Mouse (Mus musculus): Measurements from ENCODE around the gene Elf4. TPM values are rescaled to one million over a fixed set of nuclear protein-coding genes. Genes with fewer than 3 reads are reported as not detected.
"Not testable (repeated sequence)": the region's sequence is repeated elsewhere in the genome, so short reads cannot be mapped to it uniquely, and the experiment has no call there.

The Elf4 gene
- polyA plus RNA-seq, 1 experiment = 7.0 TPM

- no peak for TF ChIP-seq TCF12 (IDR thresholded peaks at IDR 0.05; ENCODE audit: insufficient read depth, poor library complexity, severe bottlenecking)
- TF ChIP-seq SRF (IDR thresholded peaks at IDR 0.05; ENCODE audit: control insufficient read depth, insufficient read length, low read depth) = no peak
- TF ChIP-seq USF1 (IDR thresholded peaks at IDR 0.05; ENCODE audit: low read depth) = no peak
- TF ChIP-seq REST (IDR thresholded peaks at IDR 0.05; ENCODE audit: insufficient read depth, insufficient read length) = no peak
- TF ChIP-seq MYOD1 (IDR thresholded peaks at IDR 0.05; ENCODE audit: control insufficient read depth in 1 of 3, insufficient read length in 2 of 3, low read depth in 2 of 3) = no peak
- no peak for TF ChIP-seq TCF3 (IDR thresholded peaks at IDR 0.05; ENCODE audit: insufficient read length, low read depth)
- no peak for TF ChIP-seq E2F4 (IDR thresholded peaks at IDR 0.05; ENCODE audit: insufficient read depth)
- TF ChIP-seq MYOG (IDR thresholded peaks at IDR 0.05; ENCODE audit: control insufficient read depth in 1 of 3, insufficient read depth in 1 of 3, insufficient read length in 2 of 3, low read depth in 2 of 3) = no peak
- TF ChIP-seq POLR2AphosphoS2 (IDR thresholded peaks at IDR 0.05; ENCODE audit: insufficient read length, low read depth) = no peak
- no peak for TF ChIP-seq POLR2A (IDR thresholded peaks at IDR 0.05; ENCODE audit: insufficient read length, low read depth)
- TF ChIP-seq MAX (IDR thresholded peaks at IDR 0.05; ENCODE audit: low read depth) = no peak
- no peak for TF ChIP-seq CEBPB (IDR thresholded peaks at IDR 0.05; ENCODE audit: insufficient read depth, poor library complexity, severe bottlenecking)
- Histone ChIP-seq H3K4me3 (no peak overlapping the region), H3ac (ENCODE audit: control insufficient read depth, insufficient read length) (no peak overlapping the region), H3K4me2 (ENCODE audit: low read depth) (no peak overlapping the region), H3K36me3 (ENCODE audit: control insufficient read depth, insufficient read depth) (no peaks in the 10 kb centered on the region), H3K27me3 (ENCODE audit: control insufficient read depth, insufficient read depth, insufficient read length) (no peaks in the 10 kb centered on the region), H3K79me2 (ENCODE audit: control insufficient read depth, insufficient read depth) (peaks cover 48% of the 10 kb centered on the region)
Measured at GRCm38 (mm10) chrX:48444677-48445076, 18.3 kb downstream of the Elf4 start.

DNA sequence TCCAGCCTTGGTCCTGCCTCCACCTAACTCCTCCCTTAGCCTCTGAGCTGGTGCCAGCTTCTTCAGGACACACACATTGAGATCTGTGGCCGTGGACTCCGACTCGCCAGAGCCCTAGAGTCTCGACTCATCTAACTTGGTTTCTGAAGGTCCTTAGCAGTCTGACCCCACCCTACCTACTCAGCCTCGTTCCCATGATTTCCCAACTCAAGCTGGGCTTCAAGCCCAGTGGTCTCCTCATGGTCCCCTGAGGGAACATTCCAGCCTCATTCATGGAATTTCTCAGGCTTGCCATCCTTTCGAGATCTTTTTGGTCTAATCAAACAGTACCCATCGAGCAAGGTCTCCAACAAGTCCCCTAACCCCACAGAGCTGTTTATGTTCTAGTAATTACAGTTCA is 21.0 kb downstream of the Elf4 start:
- Histone ChIP-seq H3K36me3 (ENCODE audit: control insufficient read depth, insufficient read depth) (no peaks in the 10 kb centered on the region), H3K79me2 (ENCODE audit: control insufficient read depth, insufficient read depth) (peaks cover 44% of the 10 kb centered on the region), H3K27me3 (ENCODE audit: control insufficient read depth, insufficient read depth, insufficient read length) (no peaks in the 10 kb centered on the region), H3K4me2 (ENCODE audit: low read depth) (no peak overlapping the region), H3K4me3 (no peak overlapping the region), H3ac (ENCODE audit: control insufficient read depth, insufficient read length) (no peak overlapping the region)
- TF ChIP-seq USF1 (IDR thresholded peaks at IDR 0.05; ENCODE audit: low read depth) = no peak
- TF ChIP-seq MAX (IDR thresholded peaks at IDR 0.05; ENCODE audit: low read depth) = no peak
- TF ChIP-seq TCF12 (IDR thresholded peaks at IDR 0.05; ENCODE audit: insufficient read depth, poor library complexity, severe bottlenecking) = no peak
- no peak for TF ChIP-seq MYOG (IDR thresholded peaks at IDR 0.05; ENCODE audit: control insufficient read depth in 1 of 3, insufficient read depth in 1 of 3, insufficient read length in 2 of 3, low read depth in 2 of 3)
- no peak for TF ChIP-seq POLR2A (IDR thresholded peaks at IDR 0.05; ENCODE audit: insufficient read length, low read depth)
- no peak for TF ChIP-seq CEBPB (IDR thresholded peaks at IDR 0.05; ENCODE audit: insufficient read depth, poor library complexity, severe bottlenecking)
- TF ChIP-seq POLR2AphosphoS2 (IDR thresholded peaks at IDR 0.05; ENCODE audit: insufficient read length, low read depth) = no peak
- no peak for TF ChIP-seq E2F4 (IDR thresholded peaks at IDR 0.05; ENCODE audit: insufficient read depth)

DNA sequence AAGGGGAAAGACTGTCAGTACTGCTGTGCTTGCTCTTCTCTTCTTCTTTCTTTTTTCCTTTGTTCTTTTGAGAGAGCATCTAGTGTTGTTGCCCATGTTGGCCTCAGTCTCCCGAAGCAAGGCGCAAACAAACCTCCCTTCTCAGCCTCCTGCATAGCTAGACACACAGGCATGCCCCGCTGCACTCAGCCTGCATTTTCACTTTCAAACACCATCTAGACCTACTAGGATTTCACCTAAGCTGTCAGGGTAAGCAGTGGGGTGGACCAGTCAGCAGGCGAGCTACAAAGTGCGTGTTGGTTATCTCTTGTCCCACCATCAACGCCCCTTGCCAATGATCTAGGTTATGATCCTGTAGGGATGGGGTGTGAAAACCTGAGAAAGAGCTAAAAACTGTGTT is 21.4 kb downstream of the Elf4 start:
- Histone ChIP-seq H3K36me3 (ENCODE audit: control insufficient read depth, insufficient read depth) (no peaks in the 10 kb centered on the region), H3ac (ENCODE audit: control insufficient read depth, insufficient read length) (no peak overlapping the region), H3K27me3 (ENCODE audit: control insufficient read depth, insufficient read depth, insufficient read length) (no peaks in the 10 kb centered on the region), H3K4me3 (no peak overlapping the region), H3K4me2 (ENCODE audit: low read depth) (no peak overlapping the region), H3K79me2 (ENCODE audit: control insufficient read depth, insufficient read depth) (peaks cover 41% of the 10 kb centered on the region)
- TF ChIP-seq MYOG (IDR thresholded peaks at IDR 0.05; ENCODE audit: control insufficient read depth in 1 of 3, insufficient read depth in 1 of 3, insufficient read length in 2 of 3, low read depth in 2 of 3) (no peak), POLR2AphosphoS2 (IDR thresholded peaks at IDR 0.05; ENCODE audit: insufficient read length, low read depth) (no peak), MYOD1 (IDR thresholded peaks at IDR 0.05; ENCODE audit: control insufficient read depth in 1 of 3, insufficient read length in 2 of 3, low read depth in 2 of 3) (no peak), REST (IDR thresholded peaks at IDR 0.05; ENCODE audit: insufficient read depth, insufficient read length) (no peak), CEBPB (IDR thresholded peaks at IDR 0.05; ENCODE audit: insufficient read depth, poor library complexity, severe bottlenecking) (no peak), TCF3 (IDR thresholded peaks at IDR 0.05; ENCODE audit: insufficient read length, low read depth) (no peak), POLR2A (IDR thresholded peaks at IDR 0.05; ENCODE audit: insufficient read length, low read depth) (no peak), SRF (IDR thresholded peaks at IDR 0.05; ENCODE audit: control insufficient read depth, insufficient read length, low read depth) (no peak), TCF12 (IDR thresholded peaks at IDR 0.05; ENCODE audit: insufficient read depth, poor library complexity, severe bottlenecking) (no peak), E2F4 (IDR thresholded peaks at IDR 0.05; ENCODE audit: insufficient read depth) (no peak), MAX (IDR thresholded peaks at IDR 0.05; ENCODE audit: low read depth) (no peak), USF1 (IDR thresholded peaks at IDR 0.05; ENCODE audit: low read depth) (no peak)

- no peak for TF ChIP-seq MYOD1 (IDR thresholded peaks at IDR 0.05; ENCODE audit: control insufficient read depth in 1 of 3, insufficient read length in 2 of 3, low read depth in 2 of 3)
- TF ChIP-seq USF1 (IDR thresholded peaks at IDR 0.05; ENCODE audit: low read depth) = no peak
- TF ChIP-seq CEBPB (IDR thresholded peaks at IDR 0.05; ENCODE audit: insufficient read depth, poor library complexity, severe bottlenecking) = no peak
- TF ChIP-seq REST (IDR thresholded peaks at IDR 0.05; ENCODE audit: insufficient read depth, insufficient read length) = no peak
- no peak for TF ChIP-seq TCF3 (IDR thresholded peaks at IDR 0.05; ENCODE audit: insufficient read length, low read depth)
- no peak for TF ChIP-seq POLR2A (IDR thresholded peaks at IDR 0.05; ENCODE audit: insufficient read length, low read depth)
- TF ChIP-seq E2F4 (IDR thresholded peaks at IDR 0.05; ENCODE audit: insufficient read depth) = no peak
- no peak for TF ChIP-seq MYOG (IDR thresholded peaks at IDR 0.05; ENCODE audit: control insufficient read depth in 1 of 3, insufficient read depth in 1 of 3, insufficient read length in 2 of 3, low read depth in 2 of 3)
- no peak for TF ChIP-seq SRF (IDR thresholded peaks at IDR 0.05; ENCODE audit: control insufficient read depth, insufficient read length, low read depth)
- no peak for TF ChIP-seq TCF12 (IDR thresholded peaks at IDR 0.05; ENCODE audit: insufficient read depth, poor library complexity, severe bottlenecking)
- no peak for TF ChIP-seq MAX (IDR thresholded peaks at IDR 0.05; ENCODE audit: low read depth)
- no peak for TF ChIP-seq POLR2AphosphoS2 (IDR thresholded peaks at IDR 0.05; ENCODE audit: insufficient read length, low read depth)
- Histone ChIP-seq H3K27me3 (ENCODE audit: control insufficient read depth, insufficient read depth, insufficient read length) (no peaks in the 10 kb centered on the region), H3K4me3 (no peak overlapping the region), H3K79me2 (ENCODE audit: control insufficient read depth, insufficient read depth) (peaks cover 41% of the 10 kb centered on the region), H3ac (ENCODE audit: control insufficient read depth, insufficient read length) (no peak overlapping the region), H3K4me2 (ENCODE audit: low read depth) (no peak overlapping the region), H3K36me3 (ENCODE audit: control insufficient read depth, insufficient read depth) (no peaks in the 10 kb centered on the region)
Measured at GRCm38 (mm10) chrX:48439036-48439435, 23.9 kb downstream of the Elf4 start.

- not testable (repeated sequence) for H3K4me2 ChIP-seq (ENCODE audit: low read depth); H3K36me3 ChIP-seq (ENCODE audit: control insufficient read depth, insufficient read depth); H3ac ChIP-seq (ENCODE audit: control insufficient read depth, insufficient read length); H3K27me3 ChIP-seq (ENCODE audit: control insufficient read depth, insufficient read depth, insufficient read length); H3K4me3 ChIP-seq
- H3K79me2 ChIP-seq (ENCODE audit: control insufficient read depth, insufficient read depth) = peaks cover 41% of the 10 kb centered on the region
Measured at GRCm38 (mm10) chrX:48436082-48436481, 26.9 kb downstream of the Elf4 start.

Measured in myocyte (in vitro differentiated cells).